Comparison of ENCODE assay signal across 16 mouse cellular contexts in the genomic region with DNA sequence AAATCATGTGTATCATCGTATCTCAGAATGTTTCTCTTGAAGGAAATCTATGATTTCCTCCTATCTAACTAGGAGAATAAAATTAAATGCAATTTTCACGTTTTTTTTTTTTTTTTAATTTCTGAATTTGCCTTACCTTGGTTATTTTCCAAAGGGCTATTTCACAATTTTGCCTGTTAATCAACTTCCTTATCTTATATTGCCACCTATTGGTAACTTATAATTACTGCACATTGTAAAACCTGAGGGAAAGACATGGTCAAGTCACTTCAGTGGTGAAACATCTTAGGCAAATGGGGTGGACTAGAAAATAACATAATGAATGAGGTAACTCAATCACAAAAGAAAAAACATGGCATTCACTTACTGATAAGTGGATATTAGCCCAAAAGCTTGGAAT.
DNase-seq lines count a peak whose midpoint lies in the region; ATAC-seq and TF ChIP-seq lines count a peak whose summit lies in the region.
"Had no signal": no experiment of that assay in that cellular context is flagged by ENCODE, and none has a peak within 500 bp of the region (broad histone marks: within the 10 kb centered on the region; RNA-seq: fewer than 3 reads in every experiment).

No protein-coding gene starts in this region.

- TF ChIP-seq POLR2A in liver, adult 2 months (IDR thresholded peaks at IDR 0.05; ENCODE audit: extremely low read depth, insufficient read depth, low read length), result no peak

- H3K4me2 ChIP-seq in liver, embryonic 12.5 days, result no peak overlapping the region
- H3K4me2 ChIP-seq: forebrain, embryonic 15.5 days; hindbrain, embryonic 13.5 days; midbrain, embryonic 11.5 days had no signal

- H3K36me3 ChIP-seq in liver, adult 2 months (ENCODE audit: control insufficient read depth, insufficient read depth, low read length), result no peaks in the 10 kb centered on the region
- no peaks in the 10 kb centered on the region for H3K36me3 ChIP-seq in liver, embryonic 12.5 days
- no peaks in the 10 kb centered on the region for H3K36me3 ChIP-seq in limb, embryonic 10.5 days
- H3K36me3 ChIP-seq: forebrain, embryonic 15.5 days; hindbrain, embryonic 13.5 days had no signal

- no peaks in the 10 kb centered on the region for H3K4me1 ChIP-seq in liver, adult 2 months (ENCODE audit: control insufficient read depth, insufficient read depth, low read length)
- H3K4me1 ChIP-seq in liver, embryonic 12.5 days, result no peaks in the 10 kb centered on the region
- H3K4me1 ChIP-seq in limb, embryonic 10.5 days, result no peaks in the 10 kb centered on the region
- H3K4me1 ChIP-seq: forebrain, embryonic 15.5 days; hindbrain, embryonic 13.5 days had no signal

- WGBS in liver, adult 2 months, result 36% methylated on average over 2 of the region's 2 CpGs
- 33% methylated on average over 2 of the region's 2 CpGs for WGBS in liver, embryonic 12.5 days (ENCODE audit: insufficient replicate concordance)
- 49% methylated on average over 2 of the region's 2 CpGs for WGBS in limb, embryonic 10.5 days

- H3K9me3 ChIP-seq in liver, embryonic 12.5 days (replicated peaks), result no peaks in the 10 kb centered on the region
- no peaks in the 10 kb centered on the region for H3K9me3 ChIP-seq in limb, embryonic 10.5 days (replicated peaks)
- H3K9me3 ChIP-seq: forebrain, embryonic 15.5 days; hindbrain, embryonic 13.5 days had no signal

- 0 out of 2 replicates have a peak, but pooled peaks have one; percentile 13 for TF ChIP-seq CTCF in liver, adult 2 months (IDR thresholded peaks at IDR 0.05; ENCODE audit: low read depth, low read length)

- H3K27me3 ChIP-seq in liver, adult 2 months (ENCODE audit: control insufficient read depth, insufficient read depth, low read length), result no peaks in the 10 kb centered on the region
- no peaks in the 10 kb centered on the region for H3K27me3 ChIP-seq in liver, embryonic 12.5 days (replicated peaks)
- no peaks in the 10 kb centered on the region for H3K27me3 ChIP-seq in limb, embryonic 10.5 days (ENCODE audit: low read depth, poor library complexity, severe bottlenecking)
- H3K27me3 ChIP-seq: forebrain, embryonic 15.5 days; hindbrain, embryonic 13.5 days had no signal

- no peak overlapping the region for H3K4me3 ChIP-seq in liver, adult 2 months (ENCODE audit: insufficient read depth, low read depth, low read length)
- no peak overlapping the region for H3K4me3 ChIP-seq in liver, embryonic 12.5 days
- no peak overlapping the region for H3K4me3 ChIP-seq in limb, embryonic 10.5 days
- H3K4me3 ChIP-seq: forebrain, embryonic 15.5 days; hindbrain, embryonic 13.5 days had no signal

- no peak for ATAC-seq in liver, embryonic 12.5 days
- no peak for ATAC-seq in megakaryocyte, adult 5-6 weeks (ENCODE audit: poor library complexity, severe bottlenecking)
- ATAC-seq: forebrain, embryonic 15.5 days had no signal

- no peak overlapping the region for H3K27ac ChIP-seq in liver, adult 2 months (replicated peaks; ENCODE audit: insufficient read depth, low read depth, low read length)
- H3K27ac ChIP-seq in liver, embryonic 12.5 days, result no peak overlapping the region
- H3K27ac ChIP-seq in limb, embryonic 10.5 days, result no peak overlapping the region
- H3K27ac ChIP-seq: forebrain, embryonic 15.5 days; hindbrain, embryonic 13.5 days had no signal

- peak; percentile 10 for DNase-seq in embryo, embryonic 10.5 days (ENCODE audit: low spot score)
- DNase-seq in embryo, embryonic 10 days (ENCODE audit: low spot score), result no peak
- DNase-seq in liver, adult 2 months (ENCODE audit: extremely low read depth, low read depth, low spot score), result peak; percentile 19
- DNase-seq in Muller cell, postnatal 12 days (ENCODE audit: inconsistent ontology term), result peak; percentile 1
- peak; percentile 4 for DNase-seq in retina, postnatal 1 day
- DNase-seq in limb, embryonic 10.5 days (ENCODE audit: low spot score), result no peak
- DNase-seq: B cell, adult 2 months; cerebellum, adult 8-10 months; gastrocnemius, postnatal 14 days; lung, adult 2 months; spleen, adult 18-20 months had no signal

- no peaks in the 10 kb centered on the region for H3K79me2 ChIP-seq in liver, adult 2 months (ENCODE audit: control insufficient read depth, insufficient read depth, low read length)

- H3K9ac ChIP-seq in liver, adult 2 months (ENCODE audit: low read depth, low read length), result no peak overlapping the region
- H3K9ac ChIP-seq in liver, embryonic 12.5 days, result no peak overlapping the region
- H3K9ac ChIP-seq: forebrain, embryonic 15.5 days; hindbrain, embryonic 13.5 days had no signal

Comparison
In these comparisons a context has a peak if more than half of its experiments do, and no peak if none do; other contexts are left out.
1. DNase-seq: peak in embryo, embryonic 10.5 days (single experiment), liver, adult 2 months (single experiment), Muller cell, postnatal 12 days (single experiment) and retina, postnatal 1 day (single experiment); none in embryo, embryonic 10 days (single experiment) and limb, embryonic 10.5 days (single experiment).